Mouse (Mus musculus) heart, postnatal 0 days (tissue): ENCODE measurements around the gene Gm42957.

Experiments
- CTCF ChIP-seq: IDR thresholded peaks from 2 replicates; pipeline ENCODE4 v1.5.1; 2016; ENCODE audit warnings: antibody characterized with exemption, control low read depth, low read depth
- EP300 ChIP-seq: IDR thresholded peaks from 2 replicates; pipeline ENCODE4 v1.6.1; 2016; ENCODE audit warnings: antibody characterized with exemption, low read depth

DNA sequence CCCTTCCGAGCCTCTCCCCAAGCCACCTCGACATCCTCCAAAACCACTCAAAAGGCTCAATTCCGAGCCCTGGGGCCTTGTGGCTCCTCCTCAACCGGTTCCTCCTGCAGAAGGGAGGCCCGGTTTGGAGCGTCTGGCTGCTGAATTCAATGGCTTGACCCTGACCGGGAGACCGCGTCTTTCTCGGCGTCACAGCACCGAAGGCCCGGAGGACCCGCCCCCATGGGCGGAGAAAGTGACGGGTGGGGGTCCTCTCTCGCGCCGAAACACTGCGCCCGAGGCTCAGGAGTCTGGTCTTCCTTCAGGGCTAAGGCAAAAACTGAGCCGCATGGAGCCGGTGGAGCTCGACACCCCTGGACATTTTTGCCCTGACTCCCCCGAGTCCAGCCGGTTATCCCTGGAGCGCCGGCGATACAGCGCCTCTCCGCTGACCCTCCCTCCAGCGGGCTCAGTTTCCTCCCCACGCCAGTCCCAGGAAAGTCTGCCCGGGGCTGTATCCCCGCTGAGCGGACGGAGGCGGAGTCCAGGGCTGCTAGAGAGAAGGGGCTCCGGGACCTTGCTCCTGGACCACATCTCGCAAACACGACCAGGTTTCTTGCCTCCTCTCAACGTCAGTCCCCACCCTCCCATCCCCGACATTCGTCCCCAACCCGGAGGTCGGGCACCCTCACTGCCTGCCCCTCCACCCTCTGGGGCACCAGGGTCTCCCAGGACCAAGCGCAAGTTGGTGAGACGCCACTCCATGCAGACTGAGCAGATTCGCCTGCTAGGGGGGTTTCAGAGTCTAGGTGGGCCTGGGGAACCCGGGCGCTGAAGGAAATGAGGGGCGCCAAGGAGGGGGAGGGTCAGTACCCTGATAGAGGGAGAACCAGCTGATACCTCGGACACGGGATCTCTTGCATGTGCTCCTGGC lies 36.9 kb upstream of the Gm42957 start:
- TF ChIP-seq CTCF (no peak), EP300 (no peak)
